Mouse (Mus musculus) cerebellum, adult 2 months (tissue): ENCODE data around the gene Plcb2.

Experiments used
- CTCF ChIP-seq: fragments of 200-500 bp; IDR thresholded peaks from 2 replicates; pipeline ENCODE4 v1.5.1; 2011; ENCODE audit warnings: low read depth, mild to moderate bottlenecking, control low read depth, low read length, moderate library complexity, borderline replicate concordance; ENCODE audit not compliant: insufficient read depth
- POLR2A ChIP-seq: fragments of 200-500 bp; IDR thresholded peaks from 2 replicates; pipeline ENCODE4 v1.6.1; 2011; ENCODE audit warnings: low read length, control low read depth, borderline replicate concordance; ENCODE audit not compliant: insufficient read depth

- no peak for TF ChIP-seq CTCF
- no peak for TF ChIP-seq POLR2A
These were observed 19.8 kb downstream of the Plcb2 start for GRCm38 (mm10) chr2:118708472-118708871.
